Mouse (Mus musculus) limb, embryonic 12.5 days (tissue): ENCODE data around the gene Fbxw11. TPM values are rescaled to one million over a fixed set of nuclear protein-coding genes. Genes with fewer than 3 reads are reported as not detected.

Experiments used
- ATAC-seq: fragments of 200-750 bp; cut with Nextera tagmentation; 2 replicates; pipeline ENCODE4 v1.8.0; 2017; ENCODE audit warnings: low read depth, moderate TSS enrichment; ENCODE audit not compliant: insufficient number of reproducible peaks, insufficient read depth, low FRiP score, low TSS enrichment
- H3K27ac ChIP-seq: fragments of 300-500 bp; sonication (generic); 2 replicates; pipeline ENCODE4 v1.5.1; 2016; ENCODE audit warnings: mild to moderate bottlenecking, moderate library complexity
- H3K27me3 ChIP-seq: fragments of 300-500 bp; sonication (generic); 2 replicates; pipeline ENCODE4 v1.6.1; 2016; ENCODE audit warnings: mild to moderate bottlenecking, moderate library complexity
- H3K36me3 ChIP-seq: fragments of 300-500 bp; sonication (generic); 2 replicates; pipeline ENCODE4 v1.6.1; 2016; ENCODE audit warnings: mild to moderate bottlenecking, moderate library complexity
- H3K4me1 ChIP-seq: fragments of 300-500 bp; sonication (generic); replicated peaks from 2 replicates; pipeline ENCODE4 v1.6.1; 2016
- H3K4me2 ChIP-seq: fragments of 300-500 bp; sonication (generic); 2 replicates; pipeline ENCODE4 v1.6.1; 2016; ENCODE audit warnings: mild to moderate bottlenecking, moderate library complexity
- H3K4me3 ChIP-seq: fragments of 300-500 bp; sonication (generic); replicated peaks from 2 replicates; pipeline ENCODE4 v1.5.1; 2016; ENCODE audit warnings: mild to moderate bottlenecking
- H3K9ac ChIP-seq: fragments of 300-500 bp; sonication (generic); replicated peaks from 2 replicates; pipeline ENCODE4 v1.6.1; 2016; ENCODE audit warnings: mild to moderate bottlenecking, moderate library complexity
- H3K9me3 ChIP-seq: fragments of 300-500 bp; sonication (generic); 2 replicates; pipeline ENCODE4 v1.6.1; 2016; ENCODE audit warnings: mild to moderate bottlenecking, moderate library complexity
- WGBS: fragments of 180-500 bp; shearing (Covaris S2); methylation state at CpG from one replicate; pipeline ENCODE4 v1.1.7; 2016; 5-methylcytosine and 5-hydroxymethylcytosine counted together
- polyA plus RNA-seq: library from polyadenylated mRNA; unstranded; fragments of >200 nt; fragmentation: Nextera tagmentation; extraction: Ambion mirVana; gene quantifications from 2 replicates; pipeline ENCODE4 v1.2.1, GENCODE M21; 2016

The Fbxw11 gene
- polyA plus RNA-seq, 1 experiment from 2014 or later = 91.0 TPM

DNA sequence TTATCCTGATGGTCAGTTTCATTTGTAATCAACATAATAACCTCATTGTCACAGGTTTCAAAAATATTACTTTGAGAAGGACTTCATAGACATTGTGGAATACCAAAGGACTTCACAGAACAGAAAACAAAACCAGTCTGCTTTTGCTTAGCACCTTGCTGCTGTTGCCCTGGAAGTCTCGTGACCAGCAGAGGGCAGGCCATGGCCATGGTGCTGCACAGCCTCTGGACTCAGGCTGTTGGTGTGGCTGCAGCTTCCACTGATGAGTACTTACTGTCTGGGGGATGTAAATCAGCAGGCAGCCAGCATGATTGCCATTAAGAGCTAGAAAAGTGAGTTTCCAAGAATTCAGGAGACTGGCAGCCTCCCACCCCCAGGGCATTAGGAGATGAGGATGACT, 16.8 kb upstream of the Fbxw11 start:
- WGBS = 45% methylated on average over 1 of the region's 1 CpGs
- H3K4me1 ChIP-seq = 0 out of 2 replicates have a peak, but pooled peaks cover 6% of the 10 kb centered on the region
- no peak for ATAC-seq
- H3K4me2 ChIP-seq = no peak overlapping the region
- no peaks in the 10 kb centered on the region for H3K9me3 ChIP-seq
- no peaks in the 10 kb centered on the region for H3K27me3 ChIP-seq
- H3K36me3 ChIP-seq = no peaks in the 10 kb centered on the region
- no peak overlapping the region for H3K4me3 ChIP-seq
- H3K9ac ChIP-seq = no peak overlapping the region
- H3K27ac ChIP-seq = no peak overlapping the region

DNA sequence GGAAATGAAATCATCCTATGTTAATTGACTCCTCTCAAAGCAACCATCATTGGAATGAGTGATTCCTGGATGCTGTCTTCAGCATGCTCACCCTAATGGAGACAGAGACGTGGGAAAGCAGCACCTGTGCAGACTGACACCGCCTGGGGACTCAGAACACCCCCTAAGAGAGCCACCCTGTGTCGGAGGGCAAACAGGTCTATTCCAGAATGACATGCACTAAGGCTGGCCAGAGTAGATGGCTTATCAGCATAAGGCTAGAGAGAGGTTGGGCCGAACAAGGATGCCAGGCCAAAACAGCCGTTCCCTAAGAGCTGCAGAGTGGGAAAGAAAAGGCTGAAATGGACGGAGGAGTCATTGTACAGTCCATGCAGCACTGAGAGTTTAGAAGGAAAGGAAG, 16.4 kb upstream of the Fbxw11 start:
- ATAC-seq = no peak
- WGBS = 79% methylated on average over 6 of the region's 6 CpGs

DNA sequence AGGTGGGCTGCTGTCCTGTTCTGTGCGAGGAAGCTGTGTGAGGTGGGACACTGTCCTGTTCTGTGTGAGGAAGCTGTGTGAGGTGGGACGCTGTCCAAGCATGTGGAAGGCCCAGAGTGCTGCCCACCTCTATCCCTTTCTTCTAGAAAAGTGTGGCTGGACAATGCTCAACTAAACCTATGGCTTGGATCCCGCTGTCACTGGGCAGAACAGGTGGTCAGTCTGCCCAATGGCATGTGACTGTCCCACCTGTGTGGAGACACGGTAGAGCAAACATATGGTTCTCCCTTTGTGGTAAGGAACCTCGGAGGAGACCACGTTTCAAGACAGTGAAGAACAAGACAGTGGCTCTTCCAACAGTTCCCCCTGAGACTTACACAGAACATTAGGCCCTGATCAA, 14.6 kb upstream of the Fbxw11 start:
- no peaks in the 10 kb centered on the region for H3K27me3 ChIP-seq
- H3K9me3 ChIP-seq = no peaks in the 10 kb centered on the region
- no peak overlapping the region for H3K9ac ChIP-seq
- 0 out of 2 replicates have a peak, but pooled peaks cover 6% of the 10 kb centered on the region for H3K4me1 ChIP-seq
- H3K4me2 ChIP-seq = no peak overlapping the region
- WGBS = 83% methylated on average over 6 of the region's 6 CpGs
- H3K27ac ChIP-seq = no peak overlapping the region
- no peaks in the 10 kb centered on the region for H3K36me3 ChIP-seq
- H3K4me3 ChIP-seq = no peak overlapping the region
- ATAC-seq = no peak

More for the DNA sequence above, 16.4 kb upstream of the Fbxw11 start:
- no peaks in the 10 kb centered on the region for H3K36me3 ChIP-seq
- H3K9ac ChIP-seq = no peak overlapping the region
- H3K27ac ChIP-seq = no peak overlapping the region
- no peaks in the 10 kb centered on the region for H3K27me3 ChIP-seq
- no peaks in the 10 kb centered on the region for H3K9me3 ChIP-seq
- H3K4me3 ChIP-seq = no peak overlapping the region
- H3K4me1 ChIP-seq = 0 out of 2 replicates have a peak, but pooled peaks cover 6% of the 10 kb centered on the region
- no peak overlapping the region for H3K4me2 ChIP-seq

DNA sequence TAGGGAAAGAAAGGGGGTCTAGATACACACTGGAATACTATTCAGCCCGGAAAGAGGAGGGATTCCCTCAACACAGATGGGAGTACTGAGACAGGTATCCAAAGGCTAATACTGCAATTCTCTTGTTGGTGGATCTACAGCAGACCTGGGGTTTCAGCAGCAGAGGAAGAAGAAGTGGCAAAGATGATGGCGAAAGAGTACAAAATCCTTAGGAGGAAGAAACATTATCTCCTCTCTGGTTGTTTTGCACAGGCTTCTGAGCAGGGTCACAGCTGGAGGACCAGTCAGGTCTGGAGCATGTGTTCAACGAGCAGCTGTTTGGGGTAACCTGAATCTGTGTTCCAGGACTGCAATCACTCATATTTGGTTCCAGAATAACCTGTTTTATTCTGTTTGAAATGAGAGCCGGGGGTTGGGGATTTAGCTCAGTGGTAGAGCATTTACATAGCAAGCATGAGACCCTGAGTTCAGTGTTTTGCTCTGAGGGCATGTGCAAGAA, 12.8 kb upstream of the Fbxw11 start:
- H3K27me3 ChIP-seq = no peaks in the 10 kb centered on the region
- H3K4me2 ChIP-seq = no peak overlapping the region
- H3K4me3 ChIP-seq = no peak overlapping the region
- no peaks in the 10 kb centered on the region for H3K9me3 ChIP-seq
- 75% methylated on average over 4 of the region's 4 CpGs for WGBS
- no peak for ATAC-seq
- H3K36me3 ChIP-seq = no peaks in the 10 kb centered on the region
- H3K27ac ChIP-seq = no peak overlapping the region
- H3K9ac ChIP-seq = no peak overlapping the region
- no peaks in the 10 kb centered on the region for H3K4me1 ChIP-seq

DNA sequence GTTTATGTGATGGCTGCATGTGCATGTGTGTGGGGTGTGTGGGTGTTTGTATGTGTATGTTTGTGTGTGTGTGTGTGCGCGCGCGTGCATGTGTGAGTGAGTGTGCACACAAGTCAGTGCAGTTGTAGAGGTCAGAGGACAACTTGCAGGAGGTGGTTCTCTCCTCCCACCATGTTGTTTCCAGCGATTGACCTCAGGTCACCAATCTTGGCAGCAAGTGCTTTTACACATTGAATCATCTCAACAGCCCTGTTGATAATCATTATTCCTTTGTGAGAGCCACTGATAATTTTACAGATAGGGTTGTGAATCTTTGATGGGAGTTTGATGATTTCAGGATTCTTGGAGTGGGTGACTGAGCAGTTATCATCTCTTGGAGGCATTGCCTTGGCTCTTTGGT, 9.9 kb upstream of the Fbxw11 start:
- H3K4me3 ChIP-seq = no peak overlapping the region
- no peaks in the 10 kb centered on the region for H3K27me3 ChIP-seq
- no peak for ATAC-seq
- H3K4me2 ChIP-seq = no peak overlapping the region
- H3K9ac ChIP-seq = no peak overlapping the region
- H3K27ac ChIP-seq = no peak overlapping the region
- H3K9me3 ChIP-seq = no peaks in the 10 kb centered on the region
- WGBS = 95% methylated on average over 5 of the region's 5 CpGs
- H3K36me3 ChIP-seq = no peaks in the 10 kb centered on the region
- no peaks in the 10 kb centered on the region for H3K4me1 ChIP-seq

DNA sequence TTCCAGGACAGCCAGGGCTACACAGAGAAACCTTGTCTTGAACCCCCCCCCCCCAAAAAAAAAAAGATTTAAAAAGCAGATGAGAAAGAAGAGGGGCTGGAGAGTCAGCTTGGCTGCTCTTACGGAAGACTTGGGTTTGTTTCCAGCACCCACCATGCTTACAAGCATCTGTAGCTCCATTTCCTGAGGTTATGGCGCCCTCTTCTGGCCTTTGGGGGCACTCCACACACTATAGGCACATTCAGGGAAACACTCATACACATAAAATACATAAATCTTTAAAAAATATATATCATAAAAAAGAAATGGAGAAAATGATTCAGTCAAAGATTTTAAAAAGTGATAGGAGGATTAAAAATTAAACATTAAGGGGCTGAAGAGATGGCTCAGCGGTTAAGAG, 9.0 kb upstream of the Fbxw11 start:
- Histone ChIP-seq H3K27me3 (no peaks in the 10 kb centered on the region), H3K4me3 (no peak overlapping the region), H3K4me1 (peaks cover 3% of the 10 kb centered on the region; the same call in 1 of the 2 replicates), H3K9ac (no peak overlapping the region), H3K9me3 (no peaks in the 10 kb centered on the region), H3K4me2 (no peak overlapping the region), H3K27ac (no peak overlapping the region), H3K36me3 (no peaks in the 10 kb centered on the region)
- WGBS = 68% methylated on average over 3 of the region's 3 CpGs
- ATAC-seq = no peak

DNA sequence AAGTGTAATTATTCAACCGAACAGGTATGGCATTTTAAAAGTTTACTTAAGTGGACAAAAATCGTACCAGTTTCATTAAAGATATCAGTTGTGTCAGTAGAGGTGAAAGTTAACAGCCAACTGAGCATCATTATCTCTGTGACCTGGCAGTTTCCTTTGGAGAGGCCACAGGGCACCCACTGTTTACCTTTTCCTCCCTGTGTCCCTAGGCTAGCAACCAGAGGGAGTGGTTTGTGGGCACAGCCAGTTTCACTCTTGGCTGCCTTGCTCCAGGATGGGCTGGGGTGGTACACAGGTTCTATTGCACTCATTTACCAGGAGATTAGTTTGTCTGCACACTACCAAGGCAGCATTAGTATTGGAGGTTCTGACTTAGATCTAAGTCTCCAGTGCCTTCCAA, 8.4 kb upstream of the Fbxw11 start:
- no peak overlapping the region for H3K9ac ChIP-seq
- no peak overlapping the region for H3K4me3 ChIP-seq
- no peak for ATAC-seq
- H3K27me3 ChIP-seq = no peaks in the 10 kb centered on the region
- H3K4me1 ChIP-seq = peaks cover 9% of the 10 kb centered on the region
- 89% methylated on average over 2 of the region's 2 CpGs for WGBS
- no peak overlapping the region for H3K4me2 ChIP-seq
- H3K36me3 ChIP-seq = no peaks in the 10 kb centered on the region
- H3K9me3 ChIP-seq = no peaks in the 10 kb centered on the region
- H3K27ac ChIP-seq = no peak overlapping the region

DNA sequence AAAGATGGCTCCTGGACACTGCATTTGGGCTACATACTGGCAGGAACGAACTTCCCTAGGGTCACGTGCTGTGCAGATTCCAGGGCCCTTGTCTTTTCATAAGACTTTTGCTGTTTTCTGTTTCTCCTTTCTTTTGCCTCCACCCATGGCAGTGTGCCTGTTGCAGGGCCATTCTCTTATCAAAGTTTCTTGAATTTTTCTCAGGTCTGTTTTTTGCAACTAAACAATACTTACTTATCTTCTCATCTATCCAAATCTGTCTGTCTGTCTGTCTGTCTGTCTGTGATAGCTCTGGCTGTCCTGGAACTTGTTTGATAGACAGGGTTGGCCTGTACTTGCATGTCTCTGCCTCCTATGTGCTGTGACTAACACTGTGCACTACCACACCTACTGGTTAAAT, 7.7 kb upstream of the Fbxw11 start:
- 40% methylated on average over 2 of the region's 2 CpGs for WGBS
- no peak overlapping the region for H3K4me2 ChIP-seq

DNA sequence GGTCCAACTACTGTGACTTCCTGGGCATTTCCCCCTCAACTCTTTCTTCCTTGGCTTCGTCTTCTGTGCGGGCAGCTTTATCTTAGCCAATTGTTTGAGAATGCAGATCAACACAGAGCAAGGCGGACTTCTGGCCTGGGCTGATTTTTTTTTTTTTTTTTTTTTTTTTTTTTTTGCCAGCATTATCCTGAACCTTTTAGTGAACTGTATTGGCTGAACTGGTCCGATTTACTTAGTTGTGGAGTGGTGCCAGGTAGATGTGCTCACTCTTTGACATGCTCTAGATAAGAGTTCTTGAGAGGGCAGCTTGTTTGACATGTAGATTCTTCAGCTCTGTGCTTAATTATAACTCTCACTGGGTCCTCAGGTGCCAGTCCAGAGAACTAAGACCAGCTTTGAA, 6.2 kb upstream of the Fbxw11 start:
- ATAC-seq = no peak
- Histone ChIP-seq H3K9ac (no peak overlapping the region), H3K36me3 (no peaks in the 10 kb centered on the region), H3K9me3 (no peaks in the 10 kb centered on the region), H3K27me3 (no peaks in the 10 kb centered on the region), H3K4me1 (peaks cover 21% of the 10 kb centered on the region), H3K4me3 (no peak overlapping the region), H3K27ac (no peak overlapping the region), H3K4me2 (no peak overlapping the region)
- WGBS = 83% methylated on average over 4 of the region's 4 CpGs

More for the DNA sequence above, 7.7 kb upstream of the Fbxw11 start:
- H3K9me3 ChIP-seq = no peaks in the 10 kb centered on the region
- H3K27me3 ChIP-seq = no peaks in the 10 kb centered on the region
- no peak overlapping the region for H3K27ac ChIP-seq
- H3K9ac ChIP-seq = no peak overlapping the region
- H3K4me1 ChIP-seq = peaks cover 14% of the 10 kb centered on the region
- no peaks in the 10 kb centered on the region for H3K36me3 ChIP-seq
- H3K4me3 ChIP-seq = no peak overlapping the region
- no peak for ATAC-seq

DNA sequence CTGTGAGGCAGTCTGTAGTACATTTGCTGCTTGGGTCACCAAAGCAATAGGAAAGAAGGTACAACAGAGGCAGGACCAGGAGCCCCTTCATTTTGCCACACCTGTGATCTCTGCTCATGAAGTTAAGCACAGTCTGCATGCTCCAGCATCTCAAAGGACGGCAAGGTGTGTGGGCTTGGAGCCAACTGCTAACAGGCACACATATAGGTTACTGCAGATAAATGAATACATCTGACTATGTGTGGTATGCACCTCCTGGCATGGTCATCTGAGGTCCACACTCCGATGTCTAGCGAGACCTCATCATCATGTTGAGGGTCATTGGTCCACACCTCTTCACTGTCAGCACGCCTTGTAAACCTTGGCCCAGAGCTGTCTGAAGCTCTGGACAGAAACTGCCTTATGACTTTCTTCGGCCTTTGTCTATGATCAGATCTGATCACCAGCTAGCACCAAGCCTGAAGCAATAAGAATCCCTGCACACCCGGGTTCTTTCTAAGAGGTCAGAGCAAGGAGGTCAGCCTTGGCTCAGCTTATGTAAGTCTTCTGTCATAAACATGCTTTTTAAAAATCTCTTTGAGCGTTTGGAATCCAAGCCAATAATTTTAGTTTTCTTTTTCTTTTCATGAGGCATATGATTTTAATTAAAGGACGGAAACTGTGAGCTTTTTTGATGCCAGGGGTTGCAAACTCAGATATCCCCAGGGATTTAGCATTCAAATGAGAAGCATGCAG, 3.8 kb upstream of the Fbxw11 start:
- no peak for ATAC-seq
- H3K4me1 ChIP-seq = peaks cover 26% of the 10 kb centered on the region
- H3K4me2 ChIP-seq = no peak overlapping the region
- no peak overlapping the region for H3K4me3 ChIP-seq
- H3K9ac ChIP-seq = no peak overlapping the region
- WGBS = 50% methylated on average over 8 of the region's 8 CpGs
- no peaks in the 10 kb centered on the region for H3K27me3 ChIP-seq
- no peaks in the 10 kb centered on the region for H3K36me3 ChIP-seq
- no peak overlapping the region for H3K27ac ChIP-seq
- no peaks in the 10 kb centered on the region for H3K9me3 ChIP-seq

DNA sequence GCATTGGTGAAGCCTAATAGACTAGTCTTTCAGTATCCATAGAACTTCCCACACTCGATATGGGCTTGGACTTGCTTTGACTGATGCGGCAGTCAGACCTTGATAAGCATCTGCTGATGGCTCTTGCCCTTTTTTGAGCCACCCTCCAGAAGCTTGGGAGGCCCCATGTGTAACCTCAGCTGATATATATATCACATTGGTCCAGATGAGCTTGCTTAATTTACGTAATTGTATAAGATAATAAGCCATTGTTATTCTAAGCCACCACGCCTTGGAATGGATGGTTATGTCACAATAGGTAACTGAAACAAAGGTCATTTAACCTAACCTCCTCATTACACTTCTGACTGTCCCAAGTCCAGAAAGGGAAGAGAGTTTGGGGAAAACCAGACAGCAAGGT, 1.9 kb upstream of the Fbxw11 start:
- 93% methylated on average over 4 of the region's 4 CpGs for WGBS
- no peak overlapping the region for H3K4me3 ChIP-seq
- no peak overlapping the region; the same call in 1 of the 2 replicates for H3K4me2 ChIP-seq
- H3K27ac ChIP-seq = no peak overlapping the region
- H3K4me1 ChIP-seq = peaks cover 32% of the 10 kb centered on the region
- no peaks in the 10 kb centered on the region for H3K9me3 ChIP-seq
- H3K27me3 ChIP-seq = no peaks in the 10 kb centered on the region
- H3K9ac ChIP-seq = no peak overlapping the region
- no peak for ATAC-seq
- H3K36me3 ChIP-seq = no peaks in the 10 kb centered on the region
